Mouse (Mus musculus) lung, postnatal 0 days (tissue): Measurements from ENCODE around the gene Sirt7. TPM values are rescaled to one million over a fixed set of nuclear protein-coding genes. Genes with fewer than 3 reads are reported as not detected.

Source experiments
- ATAC-seq: fragments of 200-750 bp; cut with Nextera tagmentation; 2 replicates; pipeline ENCODE4 v1.8.0; 2017; ENCODE audit warnings: moderate library complexity
- DNase-seq: peaks from one replicate; pipeline ENCODE4 v3.0.0-alpha.2; 2016; ENCODE audit warnings: low spot score
- H3K27ac ChIP-seq: fragments of 300-500 bp; sonication (generic); 2 replicates; pipeline ENCODE4 v1.5.1; 2014; ENCODE audit warnings: antibody characterized with exemption, mild to moderate bottlenecking, low read length, mixed read lengths
- H3K27me3 ChIP-seq: fragments of 300-500 bp; sonication (generic); replicated peaks from 2 replicates; pipeline ENCODE4 v1.6.1; 2014; ENCODE audit warnings: low read length, mixed read lengths; ENCODE audit not compliant: insufficient read depth
- H3K36me3 ChIP-seq: fragments of 300-500 bp; sonication (generic); 2 replicates; pipeline ENCODE4 v1.6.1; 2014; ENCODE audit warnings: low read length, mixed read lengths; ENCODE audit not compliant: insufficient read depth
- H3K4me1 ChIP-seq: fragments of 300-500 bp; sonication (generic); 2 replicates; pipeline ENCODE4 v1.6.1; 2014; ENCODE audit warnings: antibody characterized with exemption, low read depth, low read length, mixed read lengths; ENCODE audit not compliant: insufficient read depth
- H3K4me2 ChIP-seq: fragments of 300-500 bp; sonication (generic); replicated peaks from 2 replicates; pipeline ENCODE4 v1.6.1; 2014; ENCODE audit warnings: low read depth, mild to moderate bottlenecking, low read length, moderate library complexity, mixed read lengths
- H3K4me3 ChIP-seq: fragments of 300-500 bp; sonication (generic); 2 replicates; pipeline ENCODE4 v1.5.1; 2014; ENCODE audit warnings: low read depth, low read length
- H3K9ac ChIP-seq: fragments of 300-500 bp; sonication (generic); replicated peaks from 2 replicates; pipeline ENCODE4 v1.6.1; 2014; ENCODE audit warnings: low read depth, mild to moderate bottlenecking
- H3K9me3 ChIP-seq: fragments of 300-500 bp; sonication (generic); 2 replicates; pipeline ENCODE4 v1.6.1; 2016; ENCODE audit warnings: low read length, mixed read lengths
- CTCF ChIP-seq: IDR thresholded peaks from 2 replicates; pipeline ENCODE4 v1.5.1; 2016; ENCODE audit warnings: antibody characterized with exemption, mild to moderate bottlenecking
- WGBS: fragments of 180-500 bp; shearing (Covaris S2); extraction: QIAGEN DNeasy Blood & Tissue Kit; methylation state at CpG from one replicate; pipeline ENCODE4 v1.1.7; 2014; 5-methylcytosine and 5-hydroxymethylcytosine counted together
- microRNA-seq: library from miRNA; unstranded; fragments of <30 nt; microRNA quantifications from one replicate; pipeline ENCODE4, GENCODE M21; 2016
- polyA plus RNA-seq: library from polyadenylated mRNA; unstranded; fragments of >200 nt; fragmentation: Nextera tagmentation; extraction: Ambion mirVana; gene quantifications from 2 replicates; pipeline ENCODE4 v1.2.1, GENCODE M21; 2015

The Sirt7 gene
- polyA plus RNA-seq, 1 experiment from 2014 or later, result 46.0 TPM

DNA sequence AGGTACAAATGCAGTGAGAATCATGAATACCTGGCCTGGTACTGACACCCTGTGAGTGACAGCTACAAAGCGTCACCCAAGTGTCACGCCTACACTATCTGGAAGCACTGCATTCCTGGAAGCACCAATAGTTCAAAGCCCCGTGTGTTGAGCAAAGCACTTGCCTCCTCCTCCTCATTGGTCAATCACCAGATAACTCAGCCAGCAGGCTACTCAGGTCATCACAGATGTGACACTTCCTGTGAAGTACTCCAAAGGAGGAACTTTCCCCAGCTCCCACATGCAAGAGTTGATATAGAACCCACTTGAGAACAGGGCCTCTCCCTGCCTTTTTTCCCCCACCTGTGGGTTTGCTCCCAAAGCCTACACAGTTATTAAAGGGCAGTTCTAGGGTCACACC, 53.9 kb downstream of the Sirt7 start:
- ATAC-seq, result no peak
- DNase-seq, result peak; percentile 31
- H3K9ac ChIP-seq, result no peak overlapping the region
- 49% methylated on average over 3 of the region's 3 CpGs for WGBS
- peaks cover 8% of the 10 kb centered on the region; the same call in 1 of the 2 replicates for H3K4me1 ChIP-seq
- H3K27me3 ChIP-seq, result no peaks in the 10 kb centered on the region
- no peaks in the 10 kb centered on the region for H3K9me3 ChIP-seq
- H3K27ac ChIP-seq, result 0 out of 2 replicates have a peak overlapping the region, but pooled peaks have one; percentile 0
- H3K4me3 ChIP-seq, result peak overlapping the region; percentile 87; the same call in 1 of the 2 replicates
- no peak for TF ChIP-seq CTCF
- H3K4me2 ChIP-seq, result peak overlapping the region; percentile 80; the same call in 1 of the 2 replicates
- H3K36me3 ChIP-seq, result peaks cover 31% of the 10 kb centered on the region

Small RNA genes within 50 kb of the gene (microRNA-seq; reads per million reads assigned to microRNA genes)
- gene Mir6936, result 0.98 reads per million

Other genes starting within 250 kb of the Sirt7 start
- gene Faap100, start 246.5 kb downstream of the Sirt7 start, polyA plus RNA-seq, result 18.1 and 19.6 TPM in 2 replicates
- 15.3 and 16.5 TPM in 2 replicates for gene Nploc4, start 187.5 kb downstream of the Sirt7 start, polyA plus RNA-seq
- gene Tspan10, start 182.6 kb downstream of the Sirt7 start, polyA plus RNA-seq, result not detected in 2 replicates
- not detected in 2 replicates for gene Pde6g, start 171.7 kb downstream of the Sirt7 start, polyA plus RNA-seq
- 14.9 and 18.9 TPM in 2 replicates for gene Oxld1, start 167.2 kb downstream of the Sirt7 start, polyA plus RNA-seq
- gene Ccdc137, start 167.1 kb downstream of the Sirt7 start, polyA plus RNA-seq, result 16.5 and 21.1 TPM in 2 replicates
- 29.8 and 33.4 TPM in 2 replicates for gene Arl16, start 157.6 kb downstream of the Sirt7 start, polyA plus RNA-seq
- 60.6 and 67.7 TPM in 2 replicates for gene Mrpl12, start 140.6 kb downstream of the Sirt7 start, polyA plus RNA-seq
- gene Slc25a10, start 133.4 kb downstream of the Sirt7 start, polyA plus RNA-seq, result 75.4 and 83.4 TPM in 2 replicates
- gene Gcgr, start 94.5 kb downstream of the Sirt7 start, polyA plus RNA-seq, result 0.61 and 0.76 TPM in 2 replicates
- 209 and 215 TPM in 2 replicates for gene Mcrip1, start 75.5 kb downstream of the Sirt7 start, polyA plus RNA-seq
- gene Ppp1r27, start 74.1 kb downstream of the Sirt7 start, polyA plus RNA-seq, result not detected in 2 replicates
- 551 and 555 TPM in 2 replicates for gene P4hb, start 52.0 kb downstream of the Sirt7 start, polyA plus RNA-seq
- gene Arhgdia, start 43.6 kb downstream of the Sirt7 start, polyA plus RNA-seq, result 512 TPM in 2 replicates
- 149 and 150 TPM in 2 replicates for gene Alyref, start 26.9 kb downstream of the Sirt7 start, polyA plus RNA-seq
- gene Anapc11, start 26.8 kb downstream of the Sirt7 start, polyA plus RNA-seq, result 138 and 151 TPM in 2 replicates
- 2.5 and 2.9 TPM in 2 replicates for gene Npb, start 16.8 kb downstream of the Sirt7 start, polyA plus RNA-seq
- 93.9 and 102 TPM in 2 replicates for gene Pcyt2, start 7.3 kb downstream of the Sirt7 start, polyA plus RNA-seq
- 25.9 and 28.3 TPM in 2 replicates for gene Mafg, start 8.4 kb upstream of the Sirt7 start, polyA plus RNA-seq
- 6.9 and 7.1 TPM in 2 replicates for gene Pycr1, start 18.5 kb upstream of the Sirt7 start, polyA plus RNA-seq
- gene Myadml2, start 22.9 kb upstream of the Sirt7 start, polyA plus RNA-seq, result 0.46 TPM in 1 of 2 replicates, not detected in the other
- 8.5 and 10.2 TPM in 2 replicates for gene Notum, start 35.9 kb upstream of the Sirt7 start, polyA plus RNA-seq
- gene Aspscr1, start 47.7 kb upstream of the Sirt7 start, polyA plus RNA-seq, result 114 and 129 TPM in 2 replicates
- 102 and 112 TPM in 2 replicates for gene Cenpx, start 88.5 kb upstream of the Sirt7 start, polyA plus RNA-seq
- gene Lrrc45, start 88.7 kb upstream of the Sirt7 start, polyA plus RNA-seq, result 37.3 and 41.4 TPM in 2 replicates
- gene Rac3, start 96.2 kb upstream of the Sirt7 start, polyA plus RNA-seq, result 56.0 and 61.9 TPM in 2 replicates
- 344 and 430 TPM in 2 replicates for gene Dcxr, start 102.0 kb upstream of the Sirt7 start, polyA plus RNA-seq
- 4,475 and 4,528 TPM in 2 replicates for gene Cbr2, start 106.9 kb upstream of the Sirt7 start, polyA plus RNA-seq
- 2.0 and 3.7 TPM in 2 replicates for gene Hmga1b, start 137.6 kb upstream of the Sirt7 start, polyA plus RNA-seq
- gene Rfng, start 159.0 kb upstream of the Sirt7 start, polyA plus RNA-seq, result 22.5 and 26.4 TPM in 2 replicates
- gene Gps1, start 159.0 kb upstream of the Sirt7 start, polyA plus RNA-seq, result 121 and 131 TPM in 2 replicates
- gene Dus1l, start 171.2 kb upstream of the Sirt7 start, polyA plus RNA-seq, result 40.5 and 43.1 TPM in 2 replicates
- 54.7 and 63.8 TPM in 2 replicates for gene Fasn, start 199.3 kb upstream of the Sirt7 start, polyA plus RNA-seq